Mouse (Mus musculus) C2C12 (cell line): ENCODE measurements around the gene Spg21.

Experiments used
- CEBPB ChIP-seq: IDR thresholded peaks from one replicate; pipeline ENCODE4 v1.6.1; 2011; ENCODE audit warnings: low read depth, mild to moderate bottlenecking, control low read depth, moderate library complexity
- CTCF ChIP-seq: IDR thresholded peaks from one replicate; pipeline ENCODE4 v1.5.1; 2011; ENCODE audit not compliant: control insufficient read depth, insufficient read depth, insufficient read length
- FOSL1 ChIP-seq: IDR thresholded peaks from one replicate; pipeline ENCODE4 v1.8.0; 2011; ENCODE audit warnings: mild to moderate bottlenecking, low read length; ENCODE audit not compliant: poor library complexity, insufficient read depth, severe bottlenecking
- MAX ChIP-seq: IDR thresholded peaks from one replicate; pipeline ENCODE4 v1.6.1; 2011; ENCODE audit warnings: mild to moderate bottlenecking, control low read depth
- MYOD1 ChIP-seq: IDR thresholded peaks from one replicate; pipeline ENCODE4 v1.6.1; 2011; ENCODE audit warnings: low read depth; ENCODE audit not compliant: control insufficient read depth, insufficient read length
- MYOG ChIP-seq: IDR thresholded peaks from one replicate; pipeline ENCODE4 v1.6.1; 2011; ENCODE audit not compliant: control insufficient read depth, insufficient read length; ENCODE audit errors: extremely low read depth
- USF1 ChIP-seq: IDR thresholded peaks from one replicate; pipeline ENCODE4 v1.6.1; 2011; ENCODE audit warnings: low read depth, mild to moderate bottlenecking, control low read depth, moderate library complexity

DNA sequence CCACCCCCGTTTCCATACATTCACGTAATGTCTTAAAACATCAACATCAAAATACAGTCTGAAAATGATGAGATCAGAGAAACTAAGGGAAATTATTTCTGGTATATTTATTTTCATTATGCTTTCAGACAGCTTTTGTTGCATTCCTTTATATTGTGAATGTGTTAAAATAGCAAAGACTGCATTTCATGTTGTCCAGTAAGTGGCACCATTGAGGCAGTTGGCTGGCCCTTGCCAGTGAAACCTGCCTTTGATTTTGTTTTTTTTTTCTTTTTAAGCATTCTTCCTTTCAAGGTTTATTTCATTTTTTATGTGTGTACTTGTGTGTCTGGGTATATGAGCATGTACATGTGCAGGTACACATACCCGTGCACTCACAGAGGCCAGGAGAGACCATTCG is 16.1 kb upstream of the Spg21 start:
- TF ChIP-seq CTCF = no peak
- TF ChIP-seq MYOG = no peak
- TF ChIP-seq USF1 = no peak
- TF ChIP-seq CEBPB = no peak
- TF ChIP-seq MYOD1 = no peak
- no peak for TF ChIP-seq MAX
- TF ChIP-seq FOSL1 = no peak
